Mouse (Mus musculus) cortical plate, adult 2 months (tissue): Measurements from ENCODE around the gene Mtfr1l.

ENCODE experiments used
- CTCF ChIP-seq: fragments of 200-500 bp; IDR thresholded peaks from 2 replicates; pipeline ENCODE4 v1.5.1; 2011; ENCODE audit warnings: mild to moderate bottlenecking, control low read depth, low read length; ENCODE audit not compliant: insufficient read depth; ENCODE audit errors: extremely low read depth
- POLR2A ChIP-seq: fragments of 200-500 bp; IDR thresholded peaks from 2 replicates; pipeline ENCODE4 v1.6.1; 2011; ENCODE audit warnings: mild to moderate bottlenecking, low read length, control low read depth; ENCODE audit not compliant: insufficient read depth; ENCODE audit errors: extremely low read depth

DNA sequence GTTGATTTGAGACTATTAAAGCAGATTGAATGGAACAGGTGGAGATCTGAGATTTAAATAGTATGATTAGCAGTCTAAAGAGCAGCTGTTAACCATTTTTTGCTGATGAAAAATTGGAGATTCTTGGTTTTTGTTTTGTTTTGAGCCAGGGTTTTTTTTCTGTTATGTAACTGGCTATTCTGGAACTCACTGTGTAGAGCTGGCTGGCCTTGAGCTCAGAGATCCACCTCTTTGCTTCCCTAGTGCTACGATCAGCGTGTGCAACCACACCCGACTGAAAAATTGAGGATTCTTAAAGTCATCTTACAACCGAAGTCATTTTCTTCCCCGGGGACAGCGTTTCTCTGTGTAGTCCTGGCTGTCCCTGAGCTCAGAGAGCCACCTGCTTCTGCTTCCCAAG is 23.5 kb downstream of the Mtfr1l start:
- no peak for TF ChIP-seq CTCF
- TF ChIP-seq POLR2A, result no peak
